Mouse (Mus musculus): ENCODE data around the gene C2cd5. TPM values are rescaled to one million over a fixed set of nuclear protein-coding genes. Genes with fewer than 3 reads are reported as not detected.

Gene C2cd5
- polyA plus RNA-seq, 1 experiment from 2014 or later: 25.2 TPM

DNA sequence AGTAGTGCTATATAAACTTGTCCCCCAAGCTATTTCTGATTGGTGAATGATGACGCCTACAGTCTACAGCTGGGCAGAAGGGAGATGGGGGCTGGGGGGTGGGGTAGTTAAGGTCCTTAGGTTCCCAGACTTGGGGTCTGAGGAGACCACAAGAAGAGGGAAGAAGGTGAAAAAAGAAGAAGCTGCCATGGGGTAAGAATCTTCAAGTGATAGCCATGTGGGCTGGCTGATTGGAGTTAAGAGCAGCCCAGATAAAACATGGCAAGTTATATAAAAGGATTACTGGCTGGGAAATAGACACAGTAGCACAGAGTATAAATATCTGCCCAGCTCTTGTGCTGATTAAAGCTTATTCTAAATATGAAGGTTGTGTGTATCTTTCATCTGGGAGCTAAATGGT, 14.0 kb downstream of the C2cd5 start:
- Histone ChIP-seq H3K4me2 (no peak overlapping the region), H3K27me3 (no peaks in the 10 kb centered on the region), H3K36me3 (peaks cover 47% of the 10 kb centered on the region), H3K27ac (no peak overlapping the region), H3K4me1 (no peaks in the 10 kb centered on the region), H3K9ac (no peak overlapping the region), H3K9me3 (no peaks in the 10 kb centered on the region), H3K4me3 (no peak overlapping the region)
- ATAC-seq (ENCODE audit: borderline replicate concordance, extremely low read depth, low FRiP score, low TSS enrichment): no peak
- 96% methylated on average over 1 of the region's 1 CpGs for WGBS

DNA sequence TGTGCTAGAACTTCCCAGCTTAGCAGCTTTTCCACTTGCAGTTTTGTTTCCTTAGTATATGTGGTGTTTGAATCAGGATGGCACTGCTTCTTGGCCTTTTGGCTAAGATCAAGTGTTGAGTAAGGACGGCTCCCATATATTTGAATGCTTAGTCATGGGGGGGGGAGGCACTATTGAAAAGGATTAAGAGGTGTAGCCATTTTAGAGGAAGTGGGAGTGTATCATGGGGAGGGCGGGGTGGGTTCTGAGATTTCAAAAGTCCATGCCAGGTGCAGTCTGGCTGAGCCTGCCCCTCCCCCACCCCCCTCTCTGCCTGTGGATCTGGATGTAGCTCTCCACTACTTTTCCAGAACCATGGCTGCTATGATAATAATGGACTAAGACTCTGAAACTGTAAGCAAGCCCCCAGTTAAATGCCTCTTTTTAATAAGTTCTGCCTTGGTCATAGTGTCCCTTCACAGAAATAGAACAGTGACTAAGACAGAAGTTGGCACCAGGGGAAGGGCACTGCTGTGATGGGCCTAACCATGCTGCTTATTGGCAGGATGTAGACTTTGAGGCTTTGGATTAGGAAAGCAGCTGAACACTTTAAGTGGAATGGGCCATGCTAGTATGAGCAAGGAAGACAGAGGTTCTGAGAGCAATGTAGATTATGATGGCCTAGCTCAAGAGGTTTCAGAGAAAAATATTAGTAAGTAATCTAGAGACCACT, 15.5 kb downstream of the C2cd5 start:
- Histone ChIP-seq H3K27me3 (no peaks in the 10 kb centered on the region), H3K27ac (no peak overlapping the region), H3K9ac (no peak overlapping the region), H3K4me3 (no peak overlapping the region), H3K9me3 (no peaks in the 10 kb centered on the region), H3K4me2 (no peak overlapping the region), H3K36me3 (peaks cover 41% of the 10 kb centered on the region), H3K4me1 (no peaks in the 10 kb centered on the region)
- no peak for ATAC-seq (ENCODE audit: borderline replicate concordance, extremely low read depth, low FRiP score, low TSS enrichment)
- WGBS: 93% methylated on average over 2 of the region's 2 CpGs

DNA sequence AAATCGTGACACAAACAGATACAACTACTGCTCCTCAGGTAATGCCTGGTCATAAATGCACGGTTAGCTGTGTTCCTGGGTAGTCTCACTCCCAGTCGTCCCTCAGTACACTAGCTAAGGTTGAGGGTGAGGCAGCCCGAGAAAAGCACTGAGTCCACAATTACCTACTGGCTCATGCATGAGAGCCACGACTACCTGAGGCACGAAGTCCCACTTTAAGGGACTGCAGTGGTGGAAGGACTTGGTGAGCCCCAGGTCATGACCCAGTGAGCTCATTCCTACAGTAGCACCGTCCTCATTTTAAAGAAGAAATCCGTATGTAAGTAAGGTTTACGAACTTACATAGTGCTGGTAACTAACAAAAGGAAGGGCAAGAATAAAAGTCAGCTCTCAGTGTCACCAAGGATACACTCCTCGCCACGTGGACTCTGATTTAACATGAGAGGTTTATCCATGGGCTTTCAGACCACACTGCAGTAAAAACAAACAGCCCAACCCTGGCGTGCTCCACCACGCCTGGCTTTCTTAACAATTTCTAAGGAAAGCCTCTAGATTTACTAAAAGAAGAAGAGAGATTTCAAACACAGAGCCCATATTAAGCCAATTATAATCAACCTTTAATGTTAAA, 18.3 kb downstream of the C2cd5 start:
- no peak overlapping the region for H3K4me2 ChIP-seq
- H3K4me3 ChIP-seq: no peak overlapping the region
- peaks cover 43% of the 10 kb centered on the region for H3K36me3 ChIP-seq
- WGBS: 67% methylated on average over 13 of the region's 13 CpGs
- no peaks in the 10 kb centered on the region for H3K4me1 ChIP-seq
- no peak overlapping the region for H3K27ac ChIP-seq
- no peak for ATAC-seq (ENCODE audit: borderline replicate concordance, extremely low read depth, low FRiP score, low TSS enrichment)
- H3K9me3 ChIP-seq: no peaks in the 10 kb centered on the region
- no peaks in the 10 kb centered on the region for H3K27me3 ChIP-seq
- H3K9ac ChIP-seq: no peak overlapping the region

DNA sequence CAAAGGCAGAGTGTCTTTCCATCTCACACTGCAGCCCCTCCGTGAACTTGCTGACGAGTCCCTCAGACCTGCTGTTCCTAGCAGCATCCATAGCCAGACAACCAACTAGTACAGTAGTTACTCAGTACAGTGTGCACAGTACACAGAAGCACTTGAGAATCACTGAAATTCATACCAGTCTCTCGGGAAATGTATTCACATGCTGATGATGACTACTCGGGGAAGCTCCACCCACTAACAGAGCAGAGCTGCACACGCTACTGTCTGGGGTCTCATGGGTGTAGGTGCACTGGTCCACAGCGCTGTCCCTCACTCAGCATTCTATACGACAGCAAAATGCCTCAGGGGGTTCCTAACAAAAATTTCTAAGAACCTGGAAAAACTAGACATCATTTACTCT, 19.2 kb downstream of the C2cd5 start:
- Histone ChIP-seq H3K9ac (no peak overlapping the region), H3K4me3 (no peak overlapping the region), H3K27ac (no peak overlapping the region), H3K4me2 (no peak overlapping the region), H3K9me3 (no peaks in the 10 kb centered on the region), H3K36me3 (peaks cover 36% of the 10 kb centered on the region), H3K4me1 (no peaks in the 10 kb centered on the region), H3K27me3 (no peaks in the 10 kb centered on the region)
- no peak for ATAC-seq (ENCODE audit: borderline replicate concordance, extremely low read depth, low FRiP score, low TSS enrichment)
- 74% methylated on average over 7 of the region's 7 CpGs for WGBS

DNA sequence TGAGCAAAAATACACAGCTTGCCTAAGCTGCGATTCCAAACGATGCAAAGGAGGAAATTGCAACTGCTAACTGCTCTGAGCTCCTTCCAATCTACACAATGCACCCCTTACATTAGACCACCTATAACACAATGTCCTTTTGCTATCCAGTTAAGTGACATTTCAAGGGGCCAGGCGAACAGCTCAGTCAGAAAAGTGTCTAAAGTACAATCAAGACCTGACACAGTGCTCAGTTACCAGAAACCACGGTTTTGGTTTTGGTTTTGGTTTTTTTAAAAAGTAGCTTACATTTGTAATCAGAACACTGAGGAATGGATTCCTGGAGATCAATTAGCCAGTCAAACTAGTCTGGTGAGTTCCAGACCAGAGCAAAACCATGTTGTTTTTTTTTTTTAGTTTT, 20.8 kb downstream of the C2cd5 start:
- 65% methylated on average over 4 of the region's 4 CpGs for WGBS
- Histone ChIP-seq H3K9ac (no peak overlapping the region), H3K36me3 (peaks cover 25% of the 10 kb centered on the region), H3K4me3 (no peak overlapping the region), H3K4me1 (no peaks in the 10 kb centered on the region), H3K9me3 (no peaks in the 10 kb centered on the region), H3K27ac (no peak overlapping the region), H3K27me3 (no peaks in the 10 kb centered on the region), H3K4me2 (no peak overlapping the region)
- no peak for ATAC-seq (ENCODE audit: borderline replicate concordance, extremely low read depth, low FRiP score, low TSS enrichment)

DNA sequence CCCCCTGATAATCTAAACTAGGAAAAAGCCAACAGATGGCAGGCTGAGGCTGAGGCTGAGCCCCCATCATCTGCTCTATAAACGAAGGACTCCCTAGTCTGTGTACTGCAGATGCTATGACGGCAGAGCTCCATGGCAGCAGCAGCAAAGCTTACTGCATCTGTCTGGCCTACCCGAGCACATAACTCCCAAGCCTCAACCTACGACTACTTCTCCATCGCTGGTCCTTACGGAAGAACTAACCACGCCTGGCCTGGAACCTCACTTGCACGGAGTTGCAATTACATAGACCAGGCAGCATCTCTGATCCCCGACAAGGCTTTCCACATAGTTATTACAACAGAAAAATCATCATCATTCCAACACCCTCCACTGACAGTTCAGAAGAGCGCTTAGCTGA, 23.5 kb downstream of the C2cd5 start:
- no peaks in the 10 kb centered on the region for H3K27me3 ChIP-seq
- no peak for ATAC-seq (ENCODE audit: borderline replicate concordance, extremely low read depth, low FRiP score, low TSS enrichment)
- peaks cover 10% of the 10 kb centered on the region; the same call in 1 of the 2 replicates for H3K4me1 ChIP-seq
- no peaks in the 10 kb centered on the region for H3K9me3 ChIP-seq
- H3K27ac ChIP-seq: no peak overlapping the region
- peaks cover 21% of the 10 kb centered on the region for H3K36me3 ChIP-seq
- H3K4me2 ChIP-seq: no peak overlapping the region
- H3K9ac ChIP-seq: no peak overlapping the region
- WGBS: 67% methylated on average over 10 of the region's 10 CpGs
- H3K4me3 ChIP-seq: no peak overlapping the region

DNA sequence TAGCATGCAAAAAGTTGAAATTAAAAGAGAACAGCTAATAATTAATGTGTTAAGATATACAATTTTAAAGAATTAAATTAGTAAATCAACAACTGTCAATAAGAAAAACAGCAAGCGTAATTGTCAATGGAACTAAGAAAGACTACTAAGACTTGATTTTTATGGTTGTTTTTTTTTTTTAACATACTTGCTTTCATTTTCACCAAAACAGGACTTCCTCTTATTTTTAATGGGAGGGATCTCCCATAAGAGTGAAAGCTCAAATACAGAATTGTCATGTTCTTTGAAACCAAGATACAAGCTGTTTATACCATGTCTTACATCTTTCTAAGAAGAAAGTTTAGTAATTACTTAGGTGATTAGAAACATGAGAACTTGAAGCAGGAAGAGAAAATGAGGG, 26.0 kb downstream of the C2cd5 start:
- Histone ChIP-seq H3K27me3 (no peaks in the 10 kb centered on the region), H3K4me3 (no peak overlapping the region), H3K9me3 (no peaks in the 10 kb centered on the region), H3K9ac (no peak overlapping the region), H3K36me3 (peaks cover 17% of the 10 kb centered on the region), H3K4me2 (no peak overlapping the region), H3K27ac (no peak overlapping the region), H3K4me1 (peaks cover 10% of the 10 kb centered on the region; the same call in 1 of the 2 replicates)
- no peak for ATAC-seq (ENCODE audit: borderline replicate concordance, extremely low read depth, low FRiP score, low TSS enrichment)
- 100% methylated on average over 1 of the region's 1 CpGs for WGBS

DNA sequence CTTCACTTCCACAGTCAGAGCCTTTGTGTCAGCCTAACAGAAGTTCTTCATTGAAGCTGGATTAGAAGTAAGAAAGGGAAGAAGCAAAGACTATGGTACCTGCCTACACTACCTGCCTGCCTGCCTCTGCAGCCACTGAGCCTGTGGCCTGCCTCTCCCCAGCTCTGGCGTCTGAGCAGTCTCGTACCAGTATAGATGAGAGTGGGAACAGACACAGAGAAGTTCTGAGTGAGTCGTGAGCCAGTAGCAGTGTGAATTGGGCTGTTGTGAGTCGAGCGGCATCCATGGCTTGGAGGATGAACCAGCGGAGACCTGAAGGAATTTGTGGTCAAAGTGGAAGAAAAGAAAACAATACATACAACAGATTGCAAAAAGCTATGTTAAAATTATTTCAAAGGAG, 26.5 kb downstream of the C2cd5 start:
- H3K9me3 ChIP-seq: no peaks in the 10 kb centered on the region
- H3K27me3 ChIP-seq: no peaks in the 10 kb centered on the region
- ATAC-seq (ENCODE audit: borderline replicate concordance, extremely low read depth, low FRiP score, low TSS enrichment): no peak
- H3K9ac ChIP-seq: no peak overlapping the region
- H3K4me3 ChIP-seq: no peak overlapping the region
- peaks cover 16% of the 10 kb centered on the region for H3K36me3 ChIP-seq
- no peak overlapping the region for H3K27ac ChIP-seq
- 85% methylated on average over 6 of the region's 6 CpGs for WGBS
- no peak overlapping the region for H3K4me2 ChIP-seq
- peaks cover 13% of the 10 kb centered on the region for H3K4me1 ChIP-seq

DNA sequence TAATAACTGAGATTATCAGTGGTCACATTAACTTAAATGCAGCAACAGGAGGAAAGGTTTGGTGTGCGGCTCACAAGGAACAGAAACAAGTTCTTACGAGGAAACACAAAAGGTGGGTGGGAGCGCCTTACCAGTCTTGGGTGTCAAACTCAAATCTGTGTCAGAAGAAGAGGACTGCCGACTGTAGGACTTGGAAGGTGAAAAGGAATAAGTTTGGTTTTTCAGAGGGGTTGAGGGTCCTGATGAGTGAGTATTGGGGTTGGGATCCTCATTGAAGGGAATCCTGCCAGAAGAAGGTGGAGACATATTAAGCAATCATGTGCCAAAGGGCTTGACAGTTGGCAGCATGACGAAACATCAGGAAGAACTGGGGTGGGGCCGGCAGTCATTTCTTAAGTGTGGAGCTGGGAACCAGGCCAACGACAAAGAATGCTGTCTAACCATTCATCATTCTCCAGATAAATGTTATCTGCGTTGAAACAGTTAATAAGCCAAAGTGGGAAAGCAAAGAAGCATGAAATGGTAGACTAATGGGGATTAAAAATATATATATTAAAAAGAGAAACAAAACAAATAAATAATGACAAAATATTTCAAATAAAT, 27.4 kb downstream of the C2cd5 start:
- no peak overlapping the region for H3K9ac ChIP-seq
- H3K27ac ChIP-seq: no peak overlapping the region
- H3K9me3 ChIP-seq: no peaks in the 10 kb centered on the region
- H3K4me2 ChIP-seq: no peak overlapping the region
- H3K4me3 ChIP-seq: no peak overlapping the region
- peaks cover 19% of the 10 kb centered on the region for H3K4me1 ChIP-seq
- H3K27me3 ChIP-seq: no peaks in the 10 kb centered on the region
- no peak for ATAC-seq (ENCODE audit: borderline replicate concordance, extremely low read depth, low FRiP score, low TSS enrichment)
- 38% methylated on average over 8 of the region's 8 CpGs for WGBS
- peaks cover 7% of the 10 kb centered on the region; the same call in 1 of the 2 replicates for H3K36me3 ChIP-seq

DNA sequence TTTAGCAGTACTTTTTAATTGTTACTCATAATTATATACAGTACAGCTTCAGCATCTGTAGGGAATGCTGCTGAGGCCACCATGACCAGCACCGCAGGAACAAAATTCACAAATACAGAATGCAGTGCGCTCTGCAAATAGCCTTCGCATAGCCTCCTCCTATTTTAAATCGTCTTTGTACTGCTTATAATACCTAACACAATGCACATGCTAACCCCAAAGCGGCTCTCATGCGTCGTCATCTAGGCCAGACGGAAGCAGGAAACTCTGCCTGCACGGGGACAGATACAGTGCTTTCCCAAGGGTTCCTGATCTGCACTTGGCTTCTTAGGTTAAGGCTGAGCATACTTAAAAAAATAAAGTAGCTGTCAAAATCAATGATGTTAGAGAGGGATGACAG, 29.2 kb downstream of the C2cd5 start:
- Histone ChIP-seq H3K36me3 (peaks cover 2% of the 10 kb centered on the region; the same call in 1 of the 2 replicates), H3K4me2 (no peak overlapping the region), H3K9me3 (no peaks in the 10 kb centered on the region), H3K27ac (no peak overlapping the region), H3K4me3 (no peak overlapping the region), H3K9ac (no peak overlapping the region), H3K27me3 (no peaks in the 10 kb centered on the region), H3K4me1 (peaks cover 20% of the 10 kb centered on the region)
- 77% methylated on average over 9 of the region's 9 CpGs for WGBS
- no peak for ATAC-seq (ENCODE audit: borderline replicate concordance, extremely low read depth, low FRiP score, low TSS enrichment)

DNA sequence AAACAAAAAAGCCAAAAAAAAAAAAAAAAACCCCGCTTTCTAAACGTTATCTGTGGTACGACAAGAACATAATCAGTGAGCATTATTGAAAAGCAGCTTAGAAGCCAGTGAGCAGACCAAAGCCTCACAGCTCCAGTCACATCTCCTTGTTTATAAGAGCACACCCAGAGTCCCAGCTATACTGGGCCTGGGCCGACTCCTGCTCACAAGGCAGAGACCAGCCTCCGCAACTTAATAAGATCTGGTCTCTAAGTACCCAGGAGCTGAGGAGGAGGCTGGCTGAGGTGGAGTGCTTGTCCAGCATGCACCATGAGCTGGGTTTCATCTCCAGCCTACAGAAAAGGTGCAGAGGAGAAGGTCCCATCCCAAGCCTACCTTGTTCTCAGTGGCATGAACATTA, 29.9 kb downstream of the C2cd5 start:
- Histone ChIP-seq H3K9me3 (no peaks in the 10 kb centered on the region), H3K27me3 (no peaks in the 10 kb centered on the region), H3K9ac (no peak overlapping the region), H3K4me2 (no peak overlapping the region), H3K4me3 (no peak overlapping the region), H3K27ac (no peak overlapping the region), H3K4me1 (peaks cover 20% of the 10 kb centered on the region), H3K36me3 (peaks cover 5% of the 10 kb centered on the region; the same call in 1 of the 2 replicates)
- 80% methylated on average over 5 of the region's 5 CpGs for WGBS
- ATAC-seq (ENCODE audit: borderline replicate concordance, extremely low read depth, low FRiP score, low TSS enrichment): no peak

DNA sequence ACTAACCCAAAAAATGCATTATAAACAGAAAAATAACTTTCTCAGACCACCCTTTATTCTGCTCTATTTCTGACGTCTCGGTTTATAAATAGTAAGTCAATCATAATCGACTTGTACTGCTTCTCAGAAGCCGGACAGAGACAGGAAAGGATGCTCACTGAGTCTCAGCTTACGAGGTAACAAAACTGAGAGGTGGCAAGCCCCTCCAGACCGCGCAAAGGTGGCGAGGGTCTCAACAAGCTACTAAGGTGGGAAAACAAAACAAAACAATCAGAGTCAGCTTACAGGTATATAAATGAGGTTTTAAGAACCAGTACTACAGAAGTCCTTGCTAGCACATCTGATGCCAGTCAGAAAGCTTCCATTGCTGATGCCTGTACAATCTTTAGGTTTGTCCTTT, 30.3 kb downstream of the C2cd5 start:
- H3K9ac ChIP-seq: no peak overlapping the region
- H3K9me3 ChIP-seq: no peaks in the 10 kb centered on the region
- peaks cover 5% of the 10 kb centered on the region; the same call in 1 of the 2 replicates for H3K36me3 ChIP-seq
- H3K4me1 ChIP-seq: peaks cover 20% of the 10 kb centered on the region
- H3K27me3 ChIP-seq: no peaks in the 10 kb centered on the region
- no peak overlapping the region for H3K27ac ChIP-seq
- H3K4me2 ChIP-seq: no peak overlapping the region
- 80% methylated on average over 8 of the region's 8 CpGs for WGBS
- H3K4me3 ChIP-seq: no peak overlapping the region
- ATAC-seq (ENCODE audit: borderline replicate concordance, extremely low read depth, low FRiP score, low TSS enrichment): no peak

Measured in lung, embryonic 15.5 days (tissue).